Comparison of ENCODE assay signal across 14 mouse cellular contexts in genomic region chr8:106586896-106587295, GRCm38 (mm10).
"Had no signal": no experiment of that assay in that cellular context is flagged by ENCODE, and none has a peak within 500 bp of the region (broad histone marks: within the 10 kb centered on the region; RNA-seq: fewer than 3 reads in every experiment).

No protein-coding gene starts in this region.

- H3K4me2 ChIP-seq: limb, embryonic 15.5 days; liver, embryonic 12.5 days; lung, embryonic 14.5 days; midbrain, embryonic 12.5 days had no signal

- H3K4me1 ChIP-seq: limb, embryonic 15.5 days; megakaryocyte, embryonic 14.5 days; midbrain, embryonic 12.5 days had no signal

- H3K27me3 ChIP-seq: limb, embryonic 15.5 days; liver, embryonic 12.5 days; midbrain, embryonic 12.5 days had no signal

- H3K36me3 ChIP-seq: limb, embryonic 15.5 days; liver, embryonic 12.5 days; midbrain, embryonic 12.5 days had no signal

- H3K9ac ChIP-seq: limb, embryonic 15.5 days; liver, embryonic 12.5 days; lung, embryonic 14.5 days; midbrain, embryonic 12.5 days had no signal

- DNase-seq: kidney, adult 8-10 months; kidney, postnatal 36 days; layer of hippocampus, adult 9-11 months; layer of hippocampus, postnatal 36 days; lung, embryonic 14.5 days; lung, postnatal 14 days; right cerebral cortex, postnatal 25 days; spleen, adult 18-20 months; thymus, postnatal 4 days had no signal

- ATAC-seq: liver, embryonic 12.5 days had no signal

- H3K9me3 ChIP-seq: limb, embryonic 15.5 days; liver, embryonic 12.5 days; midbrain, embryonic 12.5 days had no signal

- H3K27ac ChIP-seq: limb, embryonic 15.5 days; liver, embryonic 12.5 days; macrophage; midbrain, embryonic 12.5 days had no signal

- H3K4me3 ChIP-seq: limb, embryonic 15.5 days; liver, embryonic 12.5 days; megakaryocyte, embryonic 14.5 days; midbrain, embryonic 12.5 days had no signal
